15 mouse cellular contexts compared by ENCODE assay signal in the genomic region with DNA sequence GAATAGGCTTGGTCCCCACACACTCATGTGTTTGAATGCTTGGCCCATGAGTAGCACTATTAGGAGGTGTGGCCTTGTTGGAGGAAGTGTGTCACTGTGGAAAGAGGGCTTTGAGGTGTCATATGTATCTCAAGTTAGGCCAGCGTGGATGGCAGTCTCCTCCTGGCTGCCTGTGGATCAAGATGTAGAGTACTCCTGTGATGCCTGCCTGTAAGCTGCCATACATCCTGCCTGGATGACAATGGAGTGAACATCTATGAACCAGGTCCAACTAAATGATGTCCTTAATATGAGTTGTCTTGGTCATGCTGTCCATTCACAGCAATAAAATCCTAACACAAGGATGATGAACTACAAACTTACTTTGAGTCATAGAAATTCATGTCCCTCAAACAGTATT.
DNase-seq lines count a peak whose midpoint lies in the region.
"Had no signal": no experiment of that assay in that cellular context is flagged by ENCODE, and none has a peak within 500 bp of the region (broad histone marks: within the 10 kb centered on the region; RNA-seq: fewer than 3 reads in every experiment).

No protein-coding gene starts in this region.

- peak; percentile 16 for DNase-seq in adrenal gland, postnatal 14 days
- DNase-seq in adrenal gland, postnatal 25 days, result no peak
- DNase-seq in 3T3-L1 (ENCODE audit: low read depth, low spot score) (peak; percentile 44), 416B (ENCODE audit: low read depth) (peak; percentile 39), NIH3T3 (ENCODE audit: low read depth) (peak; percentile 31)
- DNase-seq in urinary bladder, postnatal 25 days (ENCODE audit: low spot score), result no peak
- no peak for DNase-seq in spleen, adult 12 weeks (ENCODE audit: low spot score)
- no peak for DNase-seq in cerebellum, adult 9-10 months
- DNase-seq: adrenal gland, adult 8-10 months; cerebellum, adult 11 months; cerebellum, adult 18-20 months; cerebellum, adult 8-10 months; cerebellum, postnatal 10 days; cerebellum, postnatal 25 days; forebrain, postnatal 0 days had no signal

Comparison
In these comparisons a context has a peak if more than half of its experiments do, and no peak if none do; other contexts are left out.
1. DNase-seq: peak in adrenal gland, postnatal 14 days (single experiment), 3T3-L1 (single experiment), 416B (single experiment) and NIH3T3 (single experiment); none in adrenal gland, postnatal 25 days (single experiment), urinary bladder, postnatal 25 days (single experiment), spleen, adult 12 weeks (single experiment) and cerebellum, adult 9-10 months (single experiment).